Mouse (Mus musculus) stomach, embryonic 16.5 days (tissue): ENCODE results near the gene Cyp2c69. TPM values are rescaled to one million over a fixed set of nuclear protein-coding genes. Genes with fewer than 3 reads are reported as not detected.
"Not testable (repeated sequence)": the region's sequence is repeated elsewhere in the genome, so short reads cannot be mapped to it uniquely, and the experiment has no call there.

Source experiments
- ATAC-seq: fragments of 200-750 bp; cut with Nextera tagmentation; 2 replicates; pipeline ENCODE4 v1.8.0; 2017; ENCODE audit warnings: moderate number of reproducible peaks, moderate TSS enrichment; ENCODE audit not compliant: insufficient read depth, low FRiP score
- H3K27ac ChIP-seq: fragments of 300-500 bp; sonication (generic); 2 replicates; pipeline ENCODE4 v1.5.1; 2014; ENCODE audit warnings: low read length
- H3K27me3 ChIP-seq: fragments of 300-500 bp; sonication (generic); 2 replicates; pipeline ENCODE4 v1.6.1; 2014; ENCODE audit warnings: low read length, control low read depth, mixed read lengths; ENCODE audit not compliant: control insufficient read depth, insufficient read depth
- H3K36me3 ChIP-seq: fragments of 300-500 bp; sonication (generic); 2 replicates; pipeline ENCODE4 v1.6.1; 2014; ENCODE audit warnings: low read length; ENCODE audit not compliant: control insufficient read depth, insufficient read depth
- H3K4me1 ChIP-seq: fragments of 300-500 bp; sonication (generic); 2 replicates; pipeline ENCODE4 v1.6.1; 2014; ENCODE audit warnings: low read length, control low read depth, mixed read lengths; ENCODE audit not compliant: control insufficient read depth, insufficient read depth
- H3K4me2 ChIP-seq: fragments of 300-500 bp; sonication (generic); 2 replicates; pipeline ENCODE4 v1.6.1; 2014; ENCODE audit warnings: low read depth, low read length, mixed read lengths
- H3K4me3 ChIP-seq: fragments of 300-500 bp; sonication (generic); replicated peaks from 2 replicates; pipeline ENCODE4 v1.5.1; 2014; ENCODE audit warnings: mild to moderate bottlenecking, low read length
- H3K9ac ChIP-seq: fragments of 300-500 bp; sonication (generic); 2 replicates; pipeline ENCODE4 v1.6.1; 2014; ENCODE audit warnings: low read length
- H3K9me3 ChIP-seq: fragments of 300-500 bp; sonication (generic); replicated peaks from 2 replicates; pipeline ENCODE4 v1.6.1; 2016; ENCODE audit warnings: low read length, control low read depth; ENCODE audit not compliant: control insufficient read depth
- WGBS: fragments of 180-500 bp; shearing (Covaris S2); extraction: QIAGEN DNeasy Blood & Tissue Kit; methylation state at CpG from one replicate; pipeline ENCODE4 v1.1.7; 2014; 5-methylcytosine and 5-hydroxymethylcytosine counted together
- polyA plus RNA-seq: library from polyadenylated mRNA; unstranded; fragments of >200 nt; fragmentation: Nextera tagmentation; extraction: Ambion mirVana; gene quantifications from 2 replicates; pipeline ENCODE4 v1.2.1, GENCODE M21; 2015

The Cyp2c69 gene
- polyA plus RNA-seq = not detected in 2 replicates

DNA sequence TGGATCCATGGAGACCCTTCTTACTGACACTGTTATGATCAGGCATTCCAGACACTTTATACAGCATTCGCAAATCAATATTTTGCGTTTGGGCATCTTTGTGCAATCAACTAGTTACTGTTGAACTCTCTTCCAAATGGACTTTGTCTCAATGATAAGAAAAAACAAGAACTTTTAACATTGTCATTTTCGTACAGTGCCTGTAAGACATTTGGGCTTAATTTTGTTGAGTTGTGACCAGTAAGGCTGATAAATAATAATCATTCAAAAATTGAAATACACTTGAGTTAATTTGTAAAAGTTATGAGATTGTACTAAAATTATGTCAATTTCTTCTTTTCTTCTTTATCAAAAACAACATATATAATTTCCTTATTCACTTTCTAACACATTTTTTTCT, at the start of gene Cyp2c69:
Gene Cyp2c69 (minus strand): TSS at position 101 of the 400 bp plus-strand sequence.
- not testable (repeated sequence) for H3K9ac ChIP-seq, H3K36me3 ChIP-seq, ATAC-seq, H3K27me3 ChIP-seq, H3K27ac ChIP-seq, H3K4me1 ChIP-seq, H3K4me3 ChIP-seq, H3K4me2 ChIP-seq, H3K9me3 ChIP-seq
- 88% methylated on average over 3 of the region's 3 CpGs for WGBS

DNA sequence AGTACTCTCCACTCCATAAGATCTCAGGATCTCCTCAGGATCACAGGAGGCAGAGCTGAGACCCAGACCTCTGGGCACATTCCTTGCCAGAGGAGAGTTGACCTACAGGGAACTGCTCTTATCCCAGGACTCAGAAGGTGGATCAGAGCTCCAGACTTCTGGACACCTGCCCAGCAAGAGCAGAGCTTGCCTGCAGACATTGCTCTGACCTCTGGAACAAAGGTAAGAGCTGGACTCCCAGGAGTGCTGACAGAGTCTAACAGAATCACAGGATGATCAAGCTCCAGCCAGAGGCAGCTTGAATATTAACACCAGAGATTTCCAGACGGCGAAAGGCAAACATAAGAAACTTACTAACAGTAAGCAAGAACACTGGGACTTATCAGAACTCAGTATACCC, 48.8 kb upstream of the Cyp2c69 start:
- Histone ChIP-seq H3K9ac (no peak overlapping the region), H3K4me1 (no peaks in the 10 kb centered on the region), H3K9me3 (no peaks in the 10 kb centered on the region), H3K4me3 (no peak overlapping the region), H3K27ac (no peak overlapping the region), H3K4me2 (no peak overlapping the region), H3K27me3 (no peaks in the 10 kb centered on the region), H3K36me3 (no peaks in the 10 kb centered on the region)
- WGBS = 74% methylated on average over 2 of the region's 2 CpGs
- no peak for ATAC-seq

DNA sequence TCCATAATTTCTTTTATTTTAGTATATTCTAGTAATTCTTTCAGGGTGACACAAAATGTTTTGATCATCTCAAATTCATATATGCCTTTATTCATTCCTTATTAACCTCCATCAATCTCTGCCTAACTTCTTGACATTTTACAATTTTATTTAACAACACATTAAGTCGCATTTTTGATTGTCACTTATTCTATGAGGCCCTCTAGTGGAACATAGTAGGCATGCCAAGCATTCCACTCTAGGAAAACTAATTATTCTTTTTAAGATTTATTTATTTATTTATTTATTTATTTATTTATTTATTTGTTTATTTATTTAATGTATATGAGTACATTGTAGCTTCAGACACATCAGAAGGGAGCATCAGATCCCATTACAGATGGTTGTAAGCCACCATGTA, 43.4 kb upstream of the Cyp2c69 start:
- H3K9me3 ChIP-seq = no peaks in the 10 kb centered on the region
- WGBS = 78% methylated on average over 1 of the region's 1 CpGs
- ATAC-seq = no peak
- no peak overlapping the region for H3K4me3 ChIP-seq
- H3K4me2 ChIP-seq = no peak overlapping the region
- no peaks in the 10 kb centered on the region for H3K27me3 ChIP-seq
- H3K36me3 ChIP-seq = no peaks in the 10 kb centered on the region
- H3K27ac ChIP-seq = no peak overlapping the region
- no peak overlapping the region for H3K9ac ChIP-seq
- no peaks in the 10 kb centered on the region for H3K4me1 ChIP-seq

DNA sequence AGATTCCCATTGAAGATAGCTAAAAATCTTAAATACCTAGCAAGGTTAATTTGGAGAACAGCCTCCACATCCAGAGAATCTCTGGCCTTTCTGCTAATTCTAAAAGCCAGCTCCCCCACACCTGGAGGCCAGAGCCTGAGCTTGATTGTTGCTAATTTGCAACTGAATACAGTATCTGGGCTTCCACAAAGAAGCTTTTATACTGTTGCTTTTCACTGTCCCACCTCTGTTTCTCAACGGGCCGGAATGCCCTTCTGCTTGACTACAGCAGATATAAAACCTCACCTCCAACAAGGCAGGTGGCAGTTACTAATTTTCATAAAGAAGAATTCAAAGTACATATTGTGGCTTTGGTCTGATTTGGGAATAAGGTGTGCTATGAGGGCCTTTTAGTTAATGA, 15.1 kb upstream of the Cyp2c69 start:
- H3K9me3 ChIP-seq = no peaks in the 10 kb centered on the region
- 90% methylated on average over 2 of the region's 2 CpGs for WGBS

DNA sequence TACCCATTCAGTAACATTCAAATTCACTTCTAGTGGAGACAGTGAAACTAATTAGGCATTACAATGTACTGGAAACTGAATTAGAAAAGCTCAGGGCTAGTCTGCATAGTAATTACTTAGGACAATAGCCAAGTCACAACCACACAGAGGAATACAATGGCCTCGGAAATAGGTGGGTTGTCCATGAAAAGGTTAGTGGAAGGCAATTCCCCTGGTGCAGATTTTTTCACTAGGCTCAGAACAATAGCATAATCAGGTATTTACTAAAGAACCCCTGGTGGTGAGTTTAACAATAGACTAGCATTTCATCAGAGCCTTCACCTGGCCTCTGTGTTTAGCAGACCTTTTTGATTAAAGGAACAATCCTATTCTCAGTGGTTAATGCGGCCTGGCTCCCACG, 3.5 kb upstream of the Cyp2c69 start:
- H3K9ac ChIP-seq, H3K4me1 ChIP-seq, H3K36me3 ChIP-seq, ATAC-seq, H3K4me3 ChIP-seq, H3K27ac ChIP-seq, H3K4me2 ChIP-seq, H3K9me3 ChIP-seq, H3K27me3 ChIP-seq: not testable (repeated sequence)
- whole genome bisulfite sequencing = 73% methylated on average over 3 of the region's 3 CpGs

More for the DNA sequence above, 15.1 kb upstream of the Cyp2c69 start:
- Histone ChIP-seq H3K36me3 (no peaks in the 10 kb centered on the region), H3K4me3 (no peak overlapping the region), H3K27ac (no peak overlapping the region), H3K4me1 (no peaks in the 10 kb centered on the region), H3K4me2 (no peak overlapping the region), H3K27me3 (no peaks in the 10 kb centered on the region), H3K9ac (no peak overlapping the region)
- no peak for ATAC-seq

DNA sequence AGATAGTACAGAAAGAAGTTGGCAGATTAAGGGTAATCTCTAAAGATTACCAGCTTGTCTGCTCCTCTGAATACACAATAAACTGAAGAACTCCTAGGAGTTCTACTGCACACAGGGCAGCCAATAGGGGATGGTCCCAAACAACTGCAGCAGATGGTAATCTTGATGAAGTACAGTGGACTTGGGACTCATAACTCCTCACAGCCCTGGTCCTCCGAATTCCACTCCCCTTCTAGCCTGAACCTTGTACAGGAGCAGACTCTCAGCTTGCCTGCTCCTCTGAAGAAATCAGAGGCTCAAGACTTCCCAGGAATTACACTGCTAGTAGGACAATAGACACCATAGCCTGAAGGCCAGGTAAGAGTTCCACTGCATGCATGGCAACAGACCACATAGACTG, 20.5 kb downstream of the Cyp2c69 start:
- Histone ChIP-seq H3K4me2 (no peak overlapping the region), H3K27me3 (no peaks in the 10 kb centered on the region), H3K27ac (no peak overlapping the region), H3K4me1 (no peaks in the 10 kb centered on the region), H3K4me3 (no peak overlapping the region), H3K9me3 (no peaks in the 10 kb centered on the region), H3K9ac (no peak overlapping the region), H3K36me3 (no peaks in the 10 kb centered on the region)
- 62% methylated on average over 1 of the region's 1 CpGs for WGBS
- ATAC-seq = no peak

DNA sequence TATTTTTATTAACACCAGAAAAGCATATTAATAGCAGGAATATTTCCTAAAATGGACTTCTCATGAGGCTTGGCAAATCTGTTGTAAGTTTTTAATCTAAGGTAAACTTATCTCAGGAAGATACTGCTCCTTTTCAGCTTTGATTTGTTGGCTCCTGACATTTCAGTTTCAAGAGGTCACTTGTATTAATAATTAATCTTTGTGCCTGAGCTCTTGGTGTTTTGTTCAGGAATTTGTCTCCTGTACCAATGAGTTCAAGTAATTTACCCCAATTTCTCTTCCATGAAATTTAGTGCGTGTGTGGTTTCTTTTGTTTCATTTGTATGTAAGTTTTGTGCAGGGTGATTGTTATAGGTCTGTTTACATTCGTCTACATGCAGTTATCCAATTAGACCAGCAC, 65.7 kb downstream of the Cyp2c69 start:
- H3K4me3 ChIP-seq, H3K27ac ChIP-seq, H3K9me3 ChIP-seq, H3K27me3 ChIP-seq, H3K4me2 ChIP-seq, ATAC-seq, H3K4me1 ChIP-seq, H3K36me3 ChIP-seq, H3K9ac ChIP-seq: not testable (repeated sequence)
- 79% methylated on average over 2 of the region's 2 CpGs for WGBS

DNA sequence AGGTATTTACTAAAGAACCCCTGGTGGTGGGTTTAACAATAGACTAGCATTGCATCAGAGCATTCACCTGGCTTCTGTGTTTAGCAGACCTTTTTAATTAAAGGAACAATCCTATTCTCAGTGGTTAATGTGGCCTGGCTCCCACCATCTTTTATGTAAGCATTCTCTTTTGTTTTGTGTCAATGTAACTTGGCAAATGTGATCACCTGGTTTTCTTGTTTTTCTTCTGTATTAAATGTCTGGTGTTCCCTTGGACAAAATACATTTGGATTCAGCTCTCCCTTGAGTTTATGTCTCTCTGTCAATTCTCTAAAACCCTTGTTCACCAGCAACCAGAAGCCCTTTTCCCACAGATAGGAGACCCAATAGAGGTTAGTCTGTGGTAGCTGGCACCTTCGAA, 70.2 kb downstream of the Cyp2c69 start:
- 86% methylated on average over 1 of the region's 1 CpGs for WGBS
- H3K36me3 ChIP-seq, ATAC-seq, H3K4me3 ChIP-seq, H3K9ac ChIP-seq, H3K4me2 ChIP-seq, H3K4me1 ChIP-seq, H3K27me3 ChIP-seq, H3K9me3 ChIP-seq, H3K27ac ChIP-seq: not testable (repeated sequence)

DNA sequence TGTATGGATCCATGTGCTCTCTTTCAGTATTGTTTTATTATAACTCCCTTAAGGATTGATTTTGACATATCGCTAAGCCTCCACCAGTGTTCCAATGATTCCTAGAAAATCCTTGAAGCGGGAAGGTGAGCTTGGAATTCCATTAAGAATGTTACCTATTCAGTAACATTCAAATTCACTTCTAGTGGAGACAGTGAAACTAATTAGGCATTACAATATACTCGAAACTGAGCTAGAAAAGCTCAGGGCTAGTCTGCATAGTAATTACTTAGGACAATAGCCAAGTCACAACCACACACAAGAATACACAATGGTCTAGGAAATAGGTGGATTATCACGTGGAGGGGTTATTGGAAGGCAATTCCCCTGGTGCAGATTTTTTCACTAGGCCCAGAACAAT, 70.6 kb downstream of the Cyp2c69 start:
- not testable (repeated sequence) for H3K9me3 ChIP-seq, H3K36me3 ChIP-seq, H3K4me2 ChIP-seq, ATAC-seq, H3K4me1 ChIP-seq, H3K4me3 ChIP-seq, H3K27ac ChIP-seq, H3K27me3 ChIP-seq, H3K9ac ChIP-seq
- 80% methylated on average over 4 of the region's 4 CpGs for WGBS

DNA sequence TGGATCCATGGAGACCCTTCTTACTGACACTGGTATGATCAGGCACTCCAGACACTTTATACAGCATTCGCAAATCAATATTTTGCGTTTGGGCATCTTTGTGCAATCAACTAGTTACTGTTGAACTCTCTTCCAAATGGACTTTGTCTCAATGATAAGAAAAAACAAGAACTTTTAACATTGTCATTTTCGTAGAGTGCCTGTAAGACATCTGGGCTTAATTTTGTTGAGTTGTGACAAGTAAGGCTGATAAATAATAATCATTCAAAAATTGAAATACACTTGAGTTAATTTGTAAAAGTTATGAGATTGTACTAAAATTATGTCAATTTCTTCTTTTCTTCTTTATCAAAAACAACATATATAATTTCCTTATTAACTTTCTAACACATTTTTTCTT, 73.9 kb downstream of the Cyp2c69 start, which contains the start of gene Cyp2c40:
Gene Cyp2c40 (minus strand): TSS at position 101 of the 400 bp plus-strand sequence.
- WGBS = 85% methylated on average over 3 of the region's 3 CpGs
- not testable (repeated sequence) for H3K4me1 ChIP-seq, H3K9me3 ChIP-seq, H3K27me3 ChIP-seq, H3K36me3 ChIP-seq, H3K27ac ChIP-seq, H3K9ac ChIP-seq, H3K4me3 ChIP-seq, H3K4me2 ChIP-seq, ATAC-seq
